Mouse (Mus musculus) thymus, postnatal 0 days (tissue): ENCODE results near the gene Aox2. TPM values are rescaled to one million over a fixed set of nuclear protein-coding genes. Genes with fewer than 3 reads are reported as not detected.
A peak's percentile ranks its signal among the peaks of the same experiment; 100 is the strongest.

Experiments
- DNase-seq: peaks from one replicate; pipeline ENCODE4 v3.0.0-alpha.2; 2015; ENCODE audit warnings: low spot score
- polyA plus RNA-seq: library from polyadenylated mRNA; unstranded; fragments of >200 nt; fragmentation: Nextera tagmentation; extraction: Ambion mirVana; gene quantifications from 2 replicates; pipeline ENCODE4 v1.2.1, GENCODE M21; 2015

Aox2 gene
- polyA plus RNA-seq, 1 experiment from 2014 or later = 0.14 TPM

- DNase-seq = no peak
These were observed 6.4 kb downstream of the Aox2 start for GRCm38 (mm10) chr1:58284505-58284904.

- no peak for DNase-seq
These were observed 10.0 kb downstream of the Aox2 start for GRCm38 (mm10) chr1:58288091-58288490.

GRCm38 (mm10) chr1:58289863-58290469 lies 11.8 kb downstream of the Aox2 start:
- DNase-seq = no peak

- DNase-seq = no peak
These were observed 13.5 kb downstream of the Aox2 start for GRCm38 (mm10) chr1:58291394-58292300.

- no peak for DNase-seq
These were observed 16.6 kb downstream of the Aox2 start for GRCm38 (mm10) chr1:58294730-58295129.

GRCm38 (mm10) chr1:58296278-58296677 lies 18.2 kb downstream of the Aox2 start:
- DNase-seq = peak; percentile 76

- no peak for DNase-seq
These were observed 18.7 kb downstream of the Aox2 start for GRCm38 (mm10) chr1:58296821-58297220.

GRCm38 (mm10) chr1:58298347-58298746 lies 20.2 kb downstream of the Aox2 start:
- DNase-seq = no peak

GRCm38 (mm10) chr1:58301073-58301472 lies 22.9 kb downstream of the Aox2 start:
- peak; percentile 51 for DNase-seq

- no peak for DNase-seq
These were observed 23.9 kb downstream of the Aox2 start for GRCm38 (mm10) chr1:58302015-58302414.

GRCm38 (mm10) chr1:58303009-58303408 lies 24.9 kb downstream of the Aox2 start:
- no peak for DNase-seq

- DNase-seq = peak; percentile 82
These were observed 25.6 kb downstream of the Aox2 start for GRCm38 (mm10) chr1:58303726-58304125.

- DNase-seq = peak; percentile 49
These were observed 26.2 kb downstream of the Aox2 start for GRCm38 (mm10) chr1:58304296-58304695.

GRCm38 (mm10) chr1:58307181-58307580 lies 29.1 kb downstream of the Aox2 start:
- DNase-seq = no peak

GRCm38 (mm10) chr1:58308594-58308993 lies 30.5 kb downstream of the Aox2 start:
- no peak for DNase-seq

GRCm38 (mm10) chr1:58309853-58310252 lies 31.7 kb downstream of the Aox2 start:
- no peak for DNase-seq

GRCm38 (mm10) chr1:58311221-58311864 lies 33.2 kb downstream of the Aox2 start:
- peak; percentile 15 for DNase-seq

- DNase-seq = no peak
These were observed 35.0 kb downstream of the Aox2 start for GRCm38 (mm10) chr1:58313173-58313572.

- no peak for DNase-seq
These were observed 37.4 kb downstream of the Aox2 start for GRCm38 (mm10) chr1:58315532-58315931.

- DNase-seq = no peak
These were observed 55.1 kb downstream of the Aox2 start for GRCm38 (mm10) chr1:58333222-58333621.

GRCm38 (mm10) chr1:58339901-58340300 lies 61.8 kb downstream of the Aox2 start:
- DNase-seq = no peak

GRCm38 (mm10) chr1:58341576-58341975 lies 63.5 kb downstream of the Aox2 start:
- no peak for DNase-seq
